Mouse (Mus musculus) retina, embryonic 14.5 days (tissue): ENCODE results near the gene 1700056E22Rik.

Source experiments
- DNase-seq: peaks from one replicate; pipeline ENCODE4 v3.0.0-alpha.2; 2015; ENCODE audit warnings: low spot score

1700056E22Rik gene

GRCm38 (mm10) chr1:184019042-184019721 lies 14.9 kb downstream of the 1700056E22Rik start:
- no peak for DNase-seq

- no peak for DNase-seq
Observed at GRCm38 (mm10) chr1:184017606-184018005, 16.5 kb downstream of the 1700056E22Rik start.

- no peak for DNase-seq
Observed at GRCm38 (mm10) chr1:184015995-184016730, 17.9 kb downstream of the 1700056E22Rik start.

GRCm38 (mm10) chr1:184014091-184014490 lies 20.0 kb downstream of the 1700056E22Rik start:
- no peak for DNase-seq

GRCm38 (mm10) chr1:184013106-184013505 lies 21.0 kb downstream of the 1700056E22Rik start, which contains the start of gene Dusp10:
Gene Dusp10 (plus strand): TSS chr1:184013302.
- DNase-seq: no peak

GRCm38 (mm10) chr1:184011311-184011710 lies 22.8 kb downstream of the 1700056E22Rik start:
- no peak for DNase-seq

- no peak for DNase-seq
Observed at GRCm38 (mm10) chr1:184006086-184006485, 28.0 kb downstream of the 1700056E22Rik start.

- no peak for DNase-seq
Observed at GRCm38 (mm10) chr1:184005315-184006058, 28.6 kb downstream of the 1700056E22Rik start.

- no peak for DNase-seq
Observed at GRCm38 (mm10) chr1:184004311-184004710, 29.8 kb downstream of the 1700056E22Rik start.

- no peak for DNase-seq
Observed at GRCm38 (mm10) chr1:184002470-184002869, 31.6 kb downstream of the 1700056E22Rik start.

GRCm38 (mm10) chr1:183997207-183997606 lies 36.9 kb downstream of the 1700056E22Rik start:
- no peak for DNase-seq

- no peak for DNase-seq
Observed at GRCm38 (mm10) chr1:183991921-183992320, 42.2 kb downstream of the 1700056E22Rik start.

GRCm38 (mm10) chr1:183987711-183988245 lies 46.3 kb downstream of the 1700056E22Rik start:
- no peak for DNase-seq
